Mouse (Mus musculus) fat pad, adult 2 months (tissue): ENCODE results near the gene Isl2.

Source experiments
- DNase-seq: peaks from one replicate; pipeline ENCODE4 v3.0.0-alpha.2; 2011; ENCODE audit warnings: low read depth, low spot score; ENCODE audit errors: extremely low read depth

Isl2 gene

DNA sequence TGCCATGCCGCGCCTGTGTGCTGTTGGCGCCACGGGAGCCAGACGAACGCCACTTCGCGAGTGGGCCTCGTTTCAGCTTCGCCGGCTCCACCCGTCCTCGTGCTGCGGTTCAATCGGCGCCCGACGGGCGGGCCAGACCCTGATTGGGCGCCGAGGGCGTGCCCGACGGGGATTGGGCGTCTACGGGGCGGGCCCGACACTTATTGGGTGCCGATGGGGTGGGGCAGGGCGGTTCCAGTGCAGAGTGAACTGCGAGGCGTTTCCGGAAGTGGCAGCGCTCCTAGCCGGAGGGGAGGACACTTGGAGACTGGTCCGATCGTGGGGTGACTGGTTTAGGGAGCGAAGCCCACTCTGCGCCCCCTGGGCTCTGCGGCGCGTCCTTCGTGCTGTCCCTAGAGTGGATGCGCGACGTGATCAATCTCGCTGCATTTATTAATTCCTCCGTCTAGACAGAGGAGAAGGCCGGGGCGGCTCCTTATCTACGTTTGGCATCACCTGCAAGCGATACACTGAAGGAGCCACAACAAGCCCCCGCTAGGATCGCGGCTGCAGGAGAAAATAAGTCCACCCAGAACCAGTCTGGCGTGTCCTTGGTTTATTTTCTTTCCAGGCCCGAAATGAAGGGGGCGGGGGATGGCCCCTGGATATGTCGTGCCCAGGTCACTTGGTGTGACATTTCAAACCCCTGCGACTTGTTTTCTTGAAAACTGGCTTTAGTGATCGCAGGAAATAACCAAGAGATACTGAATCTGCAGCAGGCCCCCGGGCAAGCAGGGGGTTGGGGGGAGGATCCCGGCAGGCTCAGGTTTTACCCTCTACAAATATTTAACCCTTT is 7.9 kb downstream of the Isl2 start:
- no peak for DNase-seq

GRCm38 (mm10) chr9:55548871-55549270 is 10.4 kb downstream of the Isl2 start:
- no peak for DNase-seq

DNA sequence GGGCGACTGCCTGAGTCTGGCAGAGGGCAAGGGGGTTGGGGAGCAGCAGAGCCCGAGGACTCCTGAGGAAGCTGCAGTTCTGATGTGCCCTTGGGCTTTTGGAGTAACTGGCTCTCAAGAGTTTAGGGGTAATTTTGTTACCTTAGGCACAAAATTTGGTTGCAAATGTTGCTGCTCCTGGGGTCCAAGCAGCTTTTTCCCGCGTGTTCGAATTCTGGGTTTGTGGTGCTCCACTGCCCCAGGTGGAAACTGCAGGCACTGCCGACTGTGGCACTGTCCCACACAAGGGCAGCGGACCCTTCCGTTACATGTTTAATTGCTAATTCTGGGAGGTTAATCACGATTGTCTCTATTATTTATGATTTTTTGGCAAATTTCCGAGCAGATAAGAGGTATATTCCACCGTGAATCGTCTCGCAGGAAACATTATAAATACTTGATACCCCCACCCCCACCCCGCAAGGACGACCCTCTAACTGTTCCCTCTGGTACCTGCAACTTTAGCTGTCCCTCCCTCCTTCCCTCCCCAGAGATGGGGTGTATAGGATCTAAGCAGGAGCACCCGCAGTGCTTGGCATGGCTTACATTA is 10.9 kb downstream of the Isl2 start:
- no peak for DNase-seq

- no peak for DNase-seq
These were observed 16.5 kb downstream of the Isl2 start for GRCm38 (mm10) chr9:55554986-55555385.

GRCm38 (mm10) chr9:55560960-55561359 is 22.5 kb downstream of the Isl2 start:
- no peak for DNase-seq

DNA sequence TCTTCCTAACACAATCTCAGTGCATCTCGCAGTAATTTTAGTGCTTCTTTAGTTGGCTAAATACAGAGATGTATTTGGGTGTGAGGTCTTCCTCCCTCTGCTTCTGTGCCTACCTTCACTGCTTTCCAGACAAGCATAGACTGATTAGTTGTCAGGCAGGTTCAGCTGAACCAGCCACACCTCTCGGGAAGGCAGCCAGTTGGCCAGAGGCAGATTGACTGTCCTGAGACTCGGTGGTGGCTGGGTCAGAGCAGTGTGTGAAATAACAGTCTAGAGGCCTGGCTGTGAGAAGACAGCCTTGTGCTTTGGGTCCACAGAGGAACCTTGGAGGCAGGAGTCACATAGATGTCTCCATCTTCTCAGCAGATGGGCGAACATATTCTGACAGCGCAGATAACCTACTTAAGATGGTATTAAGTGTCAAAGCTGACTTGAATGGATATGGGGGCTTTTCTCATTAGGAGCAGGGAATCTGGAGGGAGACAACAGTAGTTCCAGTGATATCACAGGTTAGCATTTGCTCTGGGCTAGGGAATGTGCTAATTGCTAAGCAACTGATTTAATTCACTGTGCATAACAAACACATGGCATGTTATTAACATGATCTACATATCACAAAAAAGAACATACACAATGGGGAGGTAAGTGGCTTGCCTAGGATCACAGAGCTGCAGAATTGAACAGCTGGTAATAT is 30.1 kb downstream of the Isl2 start:
- DNase-seq: peak; percentile 33

- no peak for DNase-seq
These were observed 32.6 kb downstream of the Isl2 start for GRCm38 (mm10) chr9:55571071-55571470.

DNA sequence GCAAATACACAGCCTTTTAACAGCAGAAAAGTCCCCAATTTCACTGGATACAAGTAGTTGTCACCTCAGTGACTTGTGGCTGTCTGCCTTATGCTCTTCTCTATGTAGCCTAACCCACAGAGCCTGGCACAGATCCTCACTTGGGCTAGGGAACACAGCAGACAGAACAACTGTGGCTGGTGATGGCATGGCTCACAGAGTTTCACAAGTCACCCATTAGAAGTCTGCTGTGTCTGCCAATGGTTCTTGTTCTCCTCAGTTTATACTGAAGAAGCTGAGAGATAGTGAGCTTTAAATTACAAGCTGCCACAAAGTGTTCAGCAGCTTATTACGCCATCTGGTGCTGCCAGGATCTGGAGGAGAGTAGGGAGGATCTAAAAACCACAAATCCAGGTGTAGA is 38.1 kb downstream of the Isl2 start:
- no peak for DNase-seq

GRCm38 (mm10) chr9:55581414-55581813 is 42.9 kb downstream of the Isl2 start:
- DNase-seq: no peak

GRCm38 (mm10) chr9:55586141-55586540 is 47.7 kb downstream of the Isl2 start:
- DNase-seq: no peak
